Mouse (Mus musculus): ENCODE measurements at regions not wholly inside any gene's neighbourhood (a gene's known extent, or its start where the extent isn't known, plus 50 kb on each side); places are given as distances from the start of the nearest gene placed in this dataset.
"Not testable (repeated sequence)": the region's sequence is repeated elsewhere in the genome, so short reads cannot be mapped to it uniquely, and the experiment has no call there.

DNA sequence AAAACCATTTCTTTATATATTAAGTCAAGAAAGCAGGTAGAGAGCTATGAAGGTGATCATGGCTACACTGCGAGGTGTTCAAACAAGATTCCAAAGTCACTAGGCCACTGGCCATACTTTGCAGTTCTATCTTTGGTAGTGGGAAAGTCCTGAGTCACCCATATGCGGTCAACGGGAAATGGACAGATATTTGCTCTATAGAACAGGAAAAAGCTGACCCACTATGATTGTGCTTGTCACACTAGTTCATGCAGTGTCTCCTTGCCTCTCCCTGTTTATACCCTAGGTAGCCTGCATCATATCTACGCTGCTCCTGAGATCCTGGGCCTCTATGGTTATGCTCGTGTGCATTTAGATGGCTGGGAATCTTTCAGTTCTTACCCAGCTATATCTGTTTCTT is 188.9 kb upstream of the Pfkp start:
- DNase-seq: no peak

DNA sequence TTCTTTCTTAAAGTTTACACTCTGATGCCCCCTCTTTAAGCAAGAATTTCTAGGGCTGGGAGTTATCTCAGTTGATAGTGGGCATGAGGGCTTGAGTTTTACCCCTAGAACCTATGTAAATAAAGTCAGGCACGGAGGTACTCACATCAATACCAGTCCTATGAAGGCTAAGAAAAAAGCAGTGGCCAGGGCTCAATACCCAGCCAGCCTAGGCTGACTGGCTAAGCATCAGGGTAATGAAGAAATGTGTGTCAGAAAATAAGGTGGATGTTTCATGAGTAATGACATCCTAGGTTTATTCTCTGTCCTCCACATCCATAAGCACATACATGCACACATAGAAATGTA is 188.5 kb upstream of the Pfkp start:
- DNase-seq: no peak

DNA sequence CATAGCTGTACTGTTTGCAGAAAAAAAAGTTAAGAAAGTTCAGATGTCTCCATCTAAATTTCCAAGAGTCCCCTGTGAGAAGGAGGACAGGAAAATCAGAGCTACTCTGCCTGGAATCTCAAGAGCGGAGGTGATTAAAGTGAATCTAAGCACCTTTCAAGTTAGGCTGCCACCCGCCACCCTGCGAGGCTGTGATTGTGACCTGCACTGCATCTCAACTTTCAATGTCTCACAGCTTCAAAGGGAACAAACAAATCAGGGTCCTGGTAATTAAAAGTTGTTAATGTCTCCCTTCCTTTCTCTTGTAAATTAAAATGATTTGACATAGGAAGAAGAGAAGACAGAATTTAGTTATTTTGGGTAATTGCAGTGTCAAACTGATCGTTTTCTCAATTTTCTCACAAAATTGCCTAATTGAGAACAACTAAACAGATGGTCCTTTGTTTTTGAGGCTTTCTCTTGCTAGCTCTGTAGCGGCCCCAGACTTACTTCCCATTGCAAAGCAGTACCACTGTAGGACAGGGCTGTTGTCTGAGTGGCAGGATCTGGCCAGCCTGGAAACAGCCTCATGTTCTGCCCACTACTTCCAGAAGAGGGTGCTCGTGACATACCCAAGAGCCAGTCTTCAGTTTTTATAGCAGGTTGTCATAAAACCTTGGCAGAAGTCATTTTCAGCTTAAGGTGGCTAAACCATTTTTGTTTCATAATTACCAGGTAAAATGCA is 187.9 kb upstream of the Pfkp start:
- no peak for DNase-seq

DNA sequence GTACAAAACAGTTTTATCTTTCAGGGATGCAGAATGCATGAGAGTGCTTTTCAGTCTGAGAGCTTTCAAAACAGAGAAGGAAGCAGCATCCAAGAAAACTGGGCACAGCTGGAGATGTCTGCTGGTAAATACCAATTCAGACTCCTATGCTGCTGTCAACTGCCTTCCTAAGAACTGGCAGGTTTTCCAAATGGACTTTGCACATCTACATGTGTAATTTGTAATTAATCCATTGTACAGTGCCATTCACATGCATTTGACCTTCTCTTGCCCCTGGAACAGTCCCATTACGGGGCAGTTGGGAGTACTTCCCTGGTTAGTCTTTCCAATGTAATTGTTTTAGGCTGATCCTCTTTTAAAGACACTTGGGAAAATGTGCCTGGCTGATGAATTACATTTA is 181.3 kb upstream of the Pfkp start:
- DNase-seq: no peak

DNA sequence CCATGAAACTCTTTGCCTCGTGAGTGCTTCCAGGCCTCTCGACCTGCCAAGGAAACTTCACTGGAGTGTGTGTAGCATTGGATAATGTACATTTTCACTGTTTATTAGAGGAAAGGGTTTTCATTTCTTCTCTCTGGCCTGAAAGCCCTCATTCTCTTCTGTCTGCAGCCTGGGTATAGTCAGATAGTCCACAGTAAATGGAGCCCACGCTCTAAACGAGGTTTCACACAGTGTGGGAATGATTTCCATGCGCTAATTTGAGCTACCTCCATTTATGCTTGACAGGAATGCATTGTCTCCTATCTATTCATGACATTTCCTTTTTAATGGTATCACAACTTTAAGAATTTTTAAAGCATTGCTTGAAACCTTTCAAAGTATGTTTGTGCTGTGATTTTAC is 180.8 kb upstream of the Pfkp start:
- no peak for DNase-seq

DNA sequence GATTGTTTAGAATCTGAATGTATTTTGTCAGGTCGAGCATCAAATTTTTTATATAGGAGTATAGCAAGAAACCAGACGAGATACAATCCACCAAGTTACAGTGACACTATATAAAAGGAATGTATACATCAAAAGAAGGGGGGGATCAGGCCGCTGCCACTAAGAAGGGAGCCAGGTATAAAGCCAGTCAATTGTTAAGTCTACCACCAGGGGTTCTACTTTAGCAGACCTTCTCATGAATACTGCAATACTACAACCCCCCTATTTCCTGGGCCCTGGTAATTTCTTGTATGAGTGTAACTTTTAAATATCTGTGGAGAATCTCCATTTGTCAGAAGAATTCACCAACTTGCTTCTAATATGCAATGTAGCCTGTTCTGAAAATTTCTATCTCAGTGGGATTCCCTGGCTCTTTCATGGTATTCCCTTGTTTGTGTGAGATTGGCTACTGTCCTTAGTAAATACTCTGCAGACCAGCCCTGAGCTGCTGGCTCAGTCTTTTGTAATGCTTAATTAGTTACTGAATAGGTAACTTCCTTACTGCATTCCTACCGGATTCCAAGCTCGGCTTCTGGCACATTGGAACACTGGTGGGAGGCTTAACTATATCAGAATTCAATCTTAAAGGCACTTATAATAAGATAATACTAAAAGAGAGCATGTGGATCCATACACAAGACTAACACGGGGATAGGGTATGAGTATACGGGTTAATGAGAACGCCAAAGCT is 180.2 kb upstream of the Pfkp start:
- DNase-seq: not testable (repeated sequence)

DNA sequence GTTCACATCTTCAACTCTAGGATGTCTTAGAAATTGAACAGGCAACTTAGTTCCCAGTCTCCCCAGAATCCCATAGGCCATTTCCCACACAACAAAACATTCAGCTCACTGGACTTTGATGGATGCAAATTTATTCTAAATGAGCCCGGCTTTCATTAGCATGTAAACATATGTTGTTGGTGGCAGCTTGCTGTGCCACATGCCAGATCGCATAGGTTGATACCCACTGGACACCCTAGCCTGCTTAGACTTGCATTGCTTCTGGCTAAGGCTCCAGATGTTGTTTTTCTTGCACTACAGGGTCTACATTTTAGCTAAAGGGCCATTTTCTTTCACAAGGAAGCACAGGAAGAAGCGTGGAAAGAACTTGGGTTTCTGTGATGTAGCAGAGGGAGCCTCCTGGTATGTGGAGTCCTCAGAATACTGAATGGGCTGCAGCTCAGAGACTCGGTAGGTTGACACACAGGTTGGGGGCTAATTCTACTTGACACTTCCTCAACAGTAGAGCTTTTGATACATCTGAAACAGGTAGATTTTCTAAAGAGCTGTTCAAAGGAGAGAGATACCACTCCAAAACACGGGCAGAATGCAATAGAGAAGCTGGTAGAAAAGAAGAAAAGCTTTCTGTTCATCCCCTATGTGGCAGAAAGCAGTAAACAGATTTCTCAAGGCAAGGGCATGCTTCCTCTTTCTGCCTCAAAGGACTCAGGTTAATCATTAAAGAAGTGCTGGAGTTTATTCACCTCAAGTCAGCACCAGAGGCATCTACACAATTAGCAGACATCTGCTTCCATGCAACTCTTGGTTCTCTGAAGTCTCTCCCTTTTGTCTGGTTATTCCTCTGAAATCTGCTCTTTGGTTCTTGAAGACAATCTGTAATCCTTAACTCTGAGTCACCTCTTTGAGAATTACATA is 153.9 kb upstream of the Pfkp start:
- peak; percentile 55 for DNase-seq

DNA sequence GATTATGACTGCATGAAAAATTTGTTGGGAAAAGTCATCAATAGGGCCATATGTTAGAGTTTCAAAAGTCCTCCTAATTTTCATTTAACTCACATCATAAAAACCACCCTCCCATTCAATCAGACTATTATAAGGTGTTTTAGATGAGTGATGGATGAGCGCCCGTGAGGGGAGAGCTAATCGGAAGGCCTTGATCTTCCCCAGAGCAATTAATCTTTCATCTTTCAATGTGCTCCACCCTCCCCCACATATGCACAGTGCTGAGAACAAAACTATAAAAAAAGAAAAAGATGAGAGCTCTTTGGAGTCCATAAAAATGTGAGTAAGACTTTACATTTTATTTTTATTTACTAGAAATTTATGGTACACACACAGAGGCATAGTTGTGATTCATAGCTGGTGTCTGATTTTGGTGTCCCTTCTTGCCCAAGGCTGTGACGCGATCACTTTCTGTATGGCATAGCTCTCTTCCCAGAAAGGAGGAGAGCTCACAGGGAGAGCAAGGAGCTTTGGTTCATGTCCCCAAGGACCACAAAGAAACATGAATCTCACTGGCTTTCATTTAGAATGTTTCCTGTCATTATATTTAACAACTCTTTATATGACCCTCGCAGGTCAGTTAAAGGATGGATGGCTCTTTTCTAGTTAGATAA is 119.5 kb upstream of the Pfkp start:
- DNase-seq: no peak

DNA sequence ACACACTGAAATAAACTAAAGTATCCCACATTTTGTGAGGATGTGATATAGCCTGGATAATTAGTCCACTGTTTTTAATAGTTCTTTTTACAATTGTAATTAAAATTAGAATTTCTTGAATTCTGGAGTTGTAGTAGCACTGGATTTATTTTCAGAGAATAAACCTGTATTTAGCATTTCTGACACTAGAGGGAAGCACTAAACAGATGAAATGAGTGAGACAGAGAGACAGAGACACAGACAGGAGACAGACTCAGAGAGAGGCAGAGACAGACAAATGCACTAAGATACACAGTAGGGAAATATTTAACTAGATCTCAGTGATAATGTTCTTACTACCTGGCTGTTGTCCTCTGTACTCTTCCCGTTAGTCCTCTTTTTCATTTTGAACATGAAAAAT is 108.6 kb upstream of the Pfkp start:
- no peak for DNase-seq

DNA sequence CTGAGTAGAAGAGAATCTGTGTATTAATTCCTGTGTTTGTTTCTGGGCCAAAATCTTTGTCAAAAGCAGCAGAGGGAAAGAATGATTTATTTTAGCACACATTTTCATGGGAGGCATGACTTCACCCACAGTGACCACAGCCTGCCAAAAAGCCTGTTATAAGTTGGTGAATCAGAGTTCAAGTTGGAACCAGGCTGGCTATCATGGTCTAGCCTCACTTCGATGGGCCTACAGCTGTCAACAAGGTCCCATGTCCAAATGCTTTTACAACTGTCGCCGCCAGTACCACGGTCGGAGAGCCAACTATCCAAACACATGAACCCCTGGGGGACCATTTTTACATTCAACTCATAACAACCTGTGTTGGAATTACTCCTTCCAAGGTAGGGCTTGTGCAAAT is 103.0 kb upstream of the Pfkp start:
- no peak for DNase-seq

DNA sequence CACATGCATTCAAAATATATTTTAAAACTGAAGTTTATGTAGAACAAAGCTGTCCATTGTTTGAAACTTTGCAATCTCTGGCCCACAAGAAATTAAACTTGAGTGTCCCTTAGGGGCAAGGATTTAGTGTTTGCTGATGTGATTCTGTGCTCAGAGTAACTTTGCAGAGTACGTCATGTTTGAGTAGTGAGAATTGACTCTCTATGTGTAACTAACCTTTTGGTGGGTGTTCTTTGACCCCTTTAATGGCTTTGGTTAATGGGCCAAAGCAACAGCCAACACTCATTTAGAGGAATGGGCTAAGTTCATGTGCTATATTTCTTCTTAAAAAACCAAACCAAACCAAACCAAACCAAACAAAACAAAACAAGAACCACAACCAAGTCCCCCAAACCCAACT is 102.6 kb upstream of the Pfkp start:
- DNase-seq: no peak

DNA sequence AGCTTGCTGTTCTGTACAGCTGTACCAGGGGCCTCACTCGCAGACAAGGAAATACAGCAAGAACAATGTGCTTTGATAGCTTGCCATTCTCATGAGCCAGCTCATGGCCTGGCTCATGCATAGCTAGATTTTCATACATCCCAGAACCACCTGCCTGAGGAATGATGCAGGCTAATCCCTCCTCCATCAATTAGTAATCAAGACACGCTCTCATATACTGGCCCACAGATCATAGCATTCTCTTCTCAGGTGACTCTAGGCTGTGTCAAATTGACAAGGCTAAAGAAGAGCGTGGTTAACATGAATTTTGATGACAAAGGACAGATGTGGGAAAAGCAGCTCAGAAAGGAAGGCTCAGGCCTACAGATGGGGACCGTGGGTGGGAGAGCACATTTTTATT is 93.3 kb upstream of the Pfkp start:
- DNase-seq: no peak

DNA sequence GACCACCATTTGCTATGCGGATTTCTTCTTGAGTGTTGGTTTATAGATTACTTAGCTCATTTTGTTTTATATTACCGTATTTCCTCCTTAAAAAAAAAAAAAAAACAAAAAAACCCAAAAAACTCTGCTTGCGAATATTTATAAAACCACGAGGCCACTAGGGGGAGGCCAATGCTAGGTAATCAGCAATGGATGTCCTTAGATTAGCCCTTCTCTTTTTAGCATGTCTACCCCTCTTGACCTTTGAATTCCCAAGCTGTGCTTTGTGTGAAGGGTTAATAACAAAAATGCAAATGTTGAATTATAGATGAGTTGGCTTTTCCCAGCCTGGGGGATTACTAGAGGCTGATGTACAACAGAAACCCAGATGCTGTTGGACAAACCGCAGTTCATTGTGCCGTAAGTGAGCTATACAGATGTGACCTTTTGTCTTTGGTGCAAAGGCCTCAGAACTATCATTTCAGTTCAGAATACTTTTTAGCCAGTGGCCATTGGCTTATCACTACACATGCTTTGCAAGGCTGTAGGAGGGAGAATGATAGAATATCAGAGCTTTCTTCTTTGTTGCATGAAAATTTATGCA is 88.5 kb upstream of the Pfkp start:
- no peak for DNase-seq

Data from heart, adult 11 months (tissue).